Mouse (Mus musculus) forebrain, postnatal 0 days (tissue): ENCODE measurements around the gene Serpinb1b. TPM values are rescaled to one million over a fixed set of nuclear protein-coding genes. Genes with fewer than 3 reads are reported as not detected.

ENCODE experiments used
- ATAC-seq: fragments of 200-750 bp; cut with Nextera tagmentation; 2 replicates; pipeline ENCODE4 v1.8.0; 2017; ENCODE audit warnings: mild to moderate bottlenecking, moderate library complexity
- DNase-seq: peaks from one replicate; pipeline ENCODE4 v3.0.0-alpha.2; 2015
- H3K27ac ChIP-seq: fragments of 300-500 bp; sonication (generic); 2 replicates; pipeline ENCODE4 v1.5.1; 2014; ENCODE audit warnings: low read depth, mild to moderate bottlenecking, antibody characterized with exemption, low read length, moderate library complexity, mixed read lengths
- H3K27me3 ChIP-seq: fragments of 300-500 bp; sonication (generic); 2 replicates; pipeline ENCODE4 v1.6.1; 2014; ENCODE audit warnings: mild to moderate bottlenecking, low read length, mixed read lengths; ENCODE audit not compliant: insufficient read depth
- H3K36me3 ChIP-seq: fragments of 300-500 bp; sonication (generic); 2 replicates; pipeline ENCODE4 v1.6.1; 2014; ENCODE audit warnings: mild to moderate bottlenecking, moderate library complexity; ENCODE audit not compliant: insufficient read depth
- H3K4me1 ChIP-seq: fragments of 300-500 bp; sonication (generic); 2 replicates; pipeline ENCODE4 v1.6.1; 2014; ENCODE audit warnings: antibody characterized with exemption; ENCODE audit not compliant: insufficient read depth
- H3K4me2 ChIP-seq: fragments of 300-500 bp; sonication (generic); 2 replicates; pipeline ENCODE4 v1.6.1; 2014; ENCODE audit warnings: low read depth, mild to moderate bottlenecking, moderate library complexity
- H3K4me3 ChIP-seq: fragments of 300-500 bp; sonication (generic); 2 replicates; pipeline ENCODE4 v1.5.1; 2014; ENCODE audit warnings: low read depth, low read length, mixed read lengths
- H3K9ac ChIP-seq: fragments of 300-500 bp; sonication (generic); 2 replicates; pipeline ENCODE4 v1.6.1; 2014; ENCODE audit warnings: mild to moderate bottlenecking
- H3K9me3 ChIP-seq: fragments of 300-500 bp; sonication (generic); 2 replicates; pipeline ENCODE4 v1.6.1; 2016; ENCODE audit warnings: low read length
- CTCF ChIP-seq: sonication (generic); IDR thresholded peaks from 2 replicates; pipeline ENCODE4 v1.5.1; 2016; ENCODE audit warnings: antibody characterized with exemption, control low read depth, low read depth
- WGBS: fragments of 180-500 bp; shearing (Covaris S2); extraction: QIAGEN DNeasy Blood & Tissue Kit; methylation state at CpG from one replicate; pipeline ENCODE4 v1.1.7; 2014; 5-methylcytosine and 5-hydroxymethylcytosine counted together
- polyA plus RNA-seq: library from polyadenylated mRNA; unstranded; fragments of >200 nt; fragmentation: Nextera tagmentation; extraction: Ambion mirVana; gene quantifications from 2 replicates; pipeline ENCODE4 v1.2.1, GENCODE M21; 2015
- total RNA-seq: library from RNA; depleted of rRNA; stranded (reverse); fragments of >200 nt; gene quantifications from 2 replicates; pipeline ENCODE4 v1.2.3, GENCODE M21; 2014; rRNA removed

Gene Serpinb1b
- total and polyA plus RNA-seq, 2 experiments from 2014 or later: 0.95 to 3.5 TPM

- Histone ChIP-seq H3K36me3 (no peaks in the 10 kb centered on the region), H3K27me3 (no peaks in the 10 kb centered on the region), H3K9ac (no peak overlapping the region), H3K9me3 (no peaks in the 10 kb centered on the region), H3K4me1 (peaks cover 10% of the 10 kb centered on the region), H3K4me3 (no peak overlapping the region), H3K27ac (no peak overlapping the region), H3K4me2 (no peak overlapping the region)
- WGBS: 82% methylated on average over 3 of the region's 3 CpGs
- no peak for TF ChIP-seq CTCF
- ATAC-seq (no peak), DNase-seq (no peak)
Observed at GRCm38 (mm10) chr13:33089566-33089965, 11.2 kb downstream of the Serpinb1b start.

- H3K4me1 ChIP-seq: peaks cover under 1% of the 10 kb centered on the region; the same call in 1 of the 2 replicates
- H3K36me3 ChIP-seq: no peaks in the 10 kb centered on the region
- no peak overlapping the region for H3K27ac ChIP-seq
- 72% methylated on average over 1 of the region's 1 CpGs for WGBS
- DNase-seq (no peak), ATAC-seq (no peak)
- no peak overlapping the region for H3K4me3 ChIP-seq
- H3K27me3 ChIP-seq: no peaks in the 10 kb centered on the region
- TF ChIP-seq CTCF: no peak
- no peak overlapping the region for H3K9ac ChIP-seq
- H3K9me3 ChIP-seq: no peaks in the 10 kb centered on the region
- no peak overlapping the region for H3K4me2 ChIP-seq
Observed at GRCm38 (mm10) chr13:33090546-33090945, 12.2 kb downstream of the Serpinb1b start.

- no peaks in the 10 kb centered on the region for H3K9me3 ChIP-seq
- H3K36me3 ChIP-seq: no peaks in the 10 kb centered on the region
- H3K4me2 ChIP-seq: no peak overlapping the region
- WGBS: 96% methylated on average over 1 of the region's 1 CpGs
- H3K27me3 ChIP-seq: no peaks in the 10 kb centered on the region
- no peak overlapping the region for H3K4me3 ChIP-seq
- no peak for ATAC-seq
- no peak for TF ChIP-seq CTCF
- DNase-seq: no peak
- H3K27ac ChIP-seq: no peak overlapping the region
- no peak overlapping the region for H3K9ac ChIP-seq
- no peaks in the 10 kb centered on the region for H3K4me1 ChIP-seq
Observed at GRCm38 (mm10) chr13:33091306-33091705, 12.9 kb downstream of the Serpinb1b start.

GRCm38 (mm10) chr13:33095575-33095974, 17.2 kb downstream of the Serpinb1b start:
- TF ChIP-seq CTCF: no peak
- Histone ChIP-seq H3K4me1 (no peaks in the 10 kb centered on the region), H3K4me2 (no peak overlapping the region), H3K4me3 (no peak overlapping the region), H3K27me3 (no peaks in the 10 kb centered on the region), H3K9ac (no peak overlapping the region), H3K27ac (no peak overlapping the region), H3K9me3 (no peaks in the 10 kb centered on the region), H3K36me3 (no peaks in the 10 kb centered on the region)
- 80% methylated on average over 1 of the region's 1 CpGs for WGBS
- no peak for DNase-seq
- ATAC-seq: no peak

- ATAC-seq: no peak
- H3K9me3 ChIP-seq: no peaks in the 10 kb centered on the region
Observed at GRCm38 (mm10) chr13:33105626-33106025, 27.3 kb downstream of the Serpinb1b start.

GRCm38 (mm10) chr13:33113054-33113453, 34.7 kb downstream of the Serpinb1b start:
- no peaks in the 10 kb centered on the region for H3K27me3 ChIP-seq
- no peak for DNase-seq
- H3K9me3 ChIP-seq: no peaks in the 10 kb centered on the region
- no peak for TF ChIP-seq CTCF
- H3K9ac ChIP-seq: no peak overlapping the region
- no peaks in the 10 kb centered on the region for H3K4me1 ChIP-seq
- WGBS: 66% methylated on average over 3 of the region's 3 CpGs
- no peak overlapping the region for H3K4me3 ChIP-seq
- no peak for ATAC-seq
- H3K36me3 ChIP-seq: no peaks in the 10 kb centered on the region
- H3K4me2 ChIP-seq: no peak overlapping the region
- H3K27ac ChIP-seq: no peak overlapping the region

More at GRCm38 (mm10) chr13:33105626-33106025, 27.3 kb downstream of the Serpinb1b start:
- H3K9ac ChIP-seq: no peak overlapping the region
- H3K4me3 ChIP-seq: no peak overlapping the region
- DNase-seq: no peak
- H3K27ac ChIP-seq: no peak overlapping the region
- no peak for TF ChIP-seq CTCF
- no peaks in the 10 kb centered on the region for H3K36me3 ChIP-seq
- no peaks in the 10 kb centered on the region for H3K4me1 ChIP-seq
- no peaks in the 10 kb centered on the region for H3K27me3 ChIP-seq
- H3K4me2 ChIP-seq: no peak overlapping the region

GRCm38 (mm10) chr13:33137717-33138116, 59.3 kb downstream of the Serpinb1b start:
- H3K27ac ChIP-seq: no peak overlapping the region
- no peaks in the 10 kb centered on the region for H3K4me1 ChIP-seq
- no peak overlapping the region for H3K4me3 ChIP-seq
- no peaks in the 10 kb centered on the region for H3K9me3 ChIP-seq
- 94% methylated on average over 2 of the region's 2 CpGs for WGBS
- DNase-seq (no peak), ATAC-seq (no peak)
- no peak overlapping the region for H3K9ac ChIP-seq
- no peak overlapping the region for H3K4me2 ChIP-seq
- H3K36me3 ChIP-seq: no peaks in the 10 kb centered on the region
- no peak for TF ChIP-seq CTCF
- H3K27me3 ChIP-seq: no peaks in the 10 kb centered on the region

GRCm38 (mm10) chr13:33141435-33141834, 63.1 kb downstream of the Serpinb1b start:
- ATAC-seq: no peak
- Histone ChIP-seq H3K9ac (no peak overlapping the region), H3K27me3 (no peaks in the 10 kb centered on the region), H3K9me3 (no peaks in the 10 kb centered on the region), H3K4me3 (no peak overlapping the region), H3K4me1 (no peaks in the 10 kb centered on the region), H3K27ac (no peak overlapping the region), H3K36me3 (no peaks in the 10 kb centered on the region), H3K4me2 (no peak overlapping the region)
- 79% methylated on average over 3 of the region's 3 CpGs for WGBS
- no peak for DNase-seq
- no peak for TF ChIP-seq CTCF

Other genes starting within 250 kb of the Serpinb1b start
- gene Serpinb1a, start 227.4 kb upstream of the Serpinb1b start, total RNA-seq: 0.48 and 1.2 TPM in 2 replicates
- gene Serpinb1a, start 227.4 kb upstream of the Serpinb1b start, polyA plus RNA-seq: 3.5 and 4.2 TPM in 2 replicates
- gene Serpinb1c, start 180.4 kb upstream of the Serpinb1b start, total RNA-seq: not detected in 2 replicates
- 0.11 TPM in 1 of 2 replicates, not detected in the other for gene Serpinb1c, start 180.4 kb upstream of the Serpinb1b start, polyA plus RNA-seq
- gene Serpinb6b, start 113.4 kb upstream of the Serpinb1b start, total RNA-seq: 4.2 and 5.5 TPM in 2 replicates
- 2.6 and 2.8 TPM in 2 replicates for gene Serpinb6b, start 113.4 kb upstream of the Serpinb1b start, polyA plus RNA-seq
- gene Serpinb9, start 75.3 kb upstream of the Serpinb1b start, total RNA-seq: 2.0 and 3.1 TPM in 2 replicates
- gene Serpinb9, start 75.3 kb upstream of the Serpinb1b start, polyA plus RNA-seq: 2.2 and 2.3 TPM in 2 replicates
- gene Serpinb9b, start 51.2 kb upstream of the Serpinb1b start, total RNA-seq: 0.24 TPM in 1 of 2 replicates, not detected in the other
- gene Serpinb9b, start 51.2 kb upstream of the Serpinb1b start, polyA plus RNA-seq: 0.11 and 0.18 TPM in 2 replicates
- not detected in 2 replicates for gene Serpinb9c, start 81.2 kb downstream of the Serpinb1b start, total RNA-seq
- gene Serpinb9c, start 81.2 kb downstream of the Serpinb1b start, polyA plus RNA-seq: not detected in 2 replicates
- not detected in 2 replicates for gene Serpinb9d, start 114.4 kb downstream of the Serpinb1b start, total RNA-seq
- not detected in 2 replicates for gene Serpinb9d, start 114.4 kb downstream of the Serpinb1b start, polyA plus RNA-seq
- gene Serpinb9e, start 171.0 kb downstream of the Serpinb1b start, total RNA-seq: not detected in 2 replicates
- gene Serpinb9e, start 171.0 kb downstream of the Serpinb1b start, polyA plus RNA-seq: not detected in 2 replicates
- gene Serpinb9f, start 245.5 kb downstream of the Serpinb1b start, total RNA-seq: not detected in 2 replicates
- not detected in 2 replicates for gene Serpinb9f, start 245.5 kb downstream of the Serpinb1b start, polyA plus RNA-seq